Mouse (Mus musculus): ENCODE results near the gene Ybx1. TPM values are rescaled to one million over a fixed set of nuclear protein-coding genes. Genes with fewer than 3 reads are reported as not detected.

The Ybx1 gene
- polyA plus RNA-seq, 1 experiment: 821 TPM

DNA sequence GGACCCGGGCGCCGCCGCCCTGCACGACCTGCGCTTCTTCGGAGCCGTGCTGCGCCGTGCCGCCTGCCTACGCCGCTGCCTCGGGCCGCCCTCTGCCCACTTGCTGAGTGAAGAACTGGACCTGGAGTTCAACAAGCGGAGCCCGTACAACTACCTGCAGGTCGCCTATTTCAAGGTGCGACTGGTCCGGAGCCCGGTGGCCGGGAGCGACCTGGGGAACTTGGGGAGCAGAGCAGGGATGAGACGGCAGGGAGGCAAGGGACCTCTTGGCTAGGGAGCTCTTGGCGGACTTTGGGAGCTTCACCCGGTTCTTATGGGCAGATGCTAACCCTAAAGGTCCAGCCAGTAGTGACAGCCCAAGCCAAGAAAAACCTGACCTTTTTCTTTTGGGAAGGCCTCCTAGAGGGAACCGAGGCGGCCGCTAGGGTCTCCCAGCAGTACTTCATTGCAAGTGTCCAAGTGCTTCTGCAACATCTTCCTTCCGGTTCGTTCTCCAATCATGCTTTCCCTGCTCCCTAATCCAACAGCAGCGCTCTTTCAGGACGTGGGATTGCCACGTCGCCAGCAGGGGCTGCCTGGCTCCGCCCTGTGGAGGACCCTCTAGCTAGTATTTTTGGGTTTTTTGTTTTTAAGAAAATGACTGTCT, 61.0 kb downstream of the Ybx1 start:
- Histone ChIP-seq H3K36me3 (ENCODE audit: control insufficient read depth, insufficient read depth, low read length) (no peaks in the 10 kb centered on the region), H3K4me3 (ENCODE audit: control insufficient read depth, low read depth, low read length) (peak overlapping the region; percentile 87), H3K4me1 (ENCODE audit: control insufficient read depth, insufficient read depth, low read length) (peaks cover 7% of the 10 kb centered on the region), H3K27me3 (ENCODE audit: control insufficient read depth, insufficient read depth, low read length) (no peaks in the 10 kb centered on the region), H3K27ac (ENCODE audit: control insufficient read depth, insufficient read depth, low read depth, low read length) (peak overlapping the region; percentile 53; the same call in 1 of the 2 replicates)
- no peak for TF ChIP-seq CTCF (IDR thresholded peaks at IDR 0.05; ENCODE audit: control insufficient read depth, insufficient read depth, insufficient replicate concordance, low read depth, low read length)
- no peak for TF ChIP-seq POLR2A (IDR thresholded peaks at IDR 0.05; ENCODE audit: control insufficient read depth, low read depth, low read length)

DNA sequence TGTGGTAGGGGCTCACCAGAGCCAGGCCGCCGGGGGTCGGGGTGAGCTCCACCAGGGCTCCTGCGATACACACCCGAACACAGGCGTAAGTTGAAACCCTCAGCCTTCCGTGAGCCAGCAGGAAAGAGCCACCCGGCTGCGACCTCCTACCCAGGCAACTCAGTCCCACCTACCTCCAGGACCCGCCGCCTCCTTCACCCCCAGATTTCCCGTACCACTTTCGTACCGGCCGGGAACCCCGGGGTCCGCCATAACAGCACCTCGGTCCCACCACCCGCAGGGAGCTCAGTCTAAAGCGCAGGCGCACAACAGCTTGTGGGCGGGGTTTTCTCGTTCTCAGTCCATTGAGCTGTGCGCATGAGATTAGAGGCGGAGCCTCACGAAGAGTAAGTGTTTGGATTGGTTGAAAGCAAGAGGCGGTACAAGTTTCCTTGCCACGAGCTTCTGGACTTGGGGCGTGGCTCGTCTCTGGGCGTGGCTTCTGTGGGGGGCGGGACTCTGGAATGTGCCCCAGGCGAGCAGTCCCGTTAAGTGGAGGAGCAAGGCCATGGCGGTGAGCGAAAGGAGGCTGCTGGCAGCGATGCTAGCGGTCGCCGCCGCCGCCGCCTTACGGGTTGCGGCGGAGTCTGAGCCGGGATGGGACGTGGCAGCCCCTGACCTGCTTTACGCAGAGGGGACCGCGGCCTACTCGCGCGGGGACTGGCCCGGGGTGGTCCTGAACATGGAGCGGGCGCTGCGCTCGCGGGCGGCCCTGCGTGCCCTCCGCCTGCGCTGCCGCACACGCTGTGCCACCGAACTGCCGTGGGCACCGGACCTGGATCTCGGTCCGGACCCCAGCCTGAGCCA, 61.8 kb downstream of the Ybx1 start, which contains the start of the genes AU022252 and P3h1:
Gene AU022252 (minus strand): TSS at position 303 of the 846 bp plus-strand sequence.
Gene P3h1 (plus strand): TSS at position 506 of the 846 bp plus-strand sequence.
- Histone ChIP-seq H3K4me1 (ENCODE audit: control insufficient read depth, insufficient read depth, low read length) (peaks cover 7% of the 10 kb centered on the region), H3K27me3 (ENCODE audit: control insufficient read depth, insufficient read depth, low read length) (no peaks in the 10 kb centered on the region), H3K4me3 (ENCODE audit: control insufficient read depth, low read depth, low read length) (peak within 1 kb of the TSS; percentile 87), H3K27ac (ENCODE audit: control insufficient read depth, insufficient read depth, low read depth, low read length) (peak within 1 kb of the TSS; percentile 53), H3K36me3 (ENCODE audit: control insufficient read depth, insufficient read depth, low read length) (no peaks in the 10 kb centered on the region)
- TF ChIP-seq POLR2A (IDR thresholded peaks at IDR 0.05; ENCODE audit: control insufficient read depth, low read depth, low read length) (peak; percentile 90), CTCF (IDR thresholded peaks at IDR 0.05; ENCODE audit: control insufficient read depth, insufficient read depth, insufficient replicate concordance, low read depth, low read length) (no peak)

Other genes starting within 250 kb of the Ybx1 start
- gene Slc2a1, start 185.9 kb downstream of the Ybx1 start, polyA plus RNA-seq (2012; rRNA removed): 6.9 and 7.1 TPM in 2 replicates
- gene Zfp691, start 120.4 kb downstream of the Ybx1 start, polyA plus RNA-seq (2012; rRNA removed): 25.9 and 28.6 TPM in 2 replicates
- gene Ermap, start 104.6 kb downstream of the Ybx1 start, polyA plus RNA-seq (2012; rRNA removed): 0.17 and 0.18 TPM in 2 replicates
- 186 and 207 TPM in 2 replicates for gene Svbp, start 99.3 kb downstream of the Ybx1 start, polyA plus RNA-seq (2012; rRNA removed)
- gene Tmem269, start 76.4 kb downstream of the Ybx1 start, polyA plus RNA-seq (2012; rRNA removed): 114 and 136 TPM in 2 replicates
- gene AU022252, start 61.9 kb downstream of the Ybx1 start, polyA plus RNA-seq (2012; rRNA removed): 14.1 and 18.6 TPM in 2 replicates
- 10.4 and 11.9 TPM in 2 replicates for gene P3h1, start 61.7 kb downstream of the Ybx1 start, polyA plus RNA-seq (2012; rRNA removed)
- gene Cldn19, start 39.2 kb downstream of the Ybx1 start, polyA plus RNA-seq (2012; rRNA removed): not detected in 2 replicates
- gene Ppih, start 25.9 kb upstream of the Ybx1 start, polyA plus RNA-seq (2012; rRNA removed): 20.1 and 28.9 TPM in 2 replicates
- gene Ccdc30, start 120.9 kb upstream of the Ybx1 start, polyA plus RNA-seq (2012; rRNA removed): 182 and 206 TPM in 2 replicates
- 4.8 and 5.3 TPM in 2 replicates for gene Ppcs, start 127.8 kb upstream of the Ybx1 start, polyA plus RNA-seq (2012; rRNA removed)
- 89.5 and 104 TPM in 2 replicates for gene Zmynd12, start 128.2 kb upstream of the Ybx1 start, polyA plus RNA-seq (2012; rRNA removed)
- gene Rimkla, start 198.0 kb upstream of the Ybx1 start, polyA plus RNA-seq (2012; rRNA removed): 0.46 and 0.65 TPM in 2 replicates
- 7.2 and 8.8 TPM in 2 replicates for gene Foxj3, start 242.4 kb upstream of the Ybx1 start, polyA plus RNA-seq (2012; rRNA removed)
- gene Frg2f1, start 244.9 kb upstream of the Ybx1 start, polyA plus RNA-seq (2012; rRNA removed): 10.3 and 12.0 TPM in 2 replicates